Mouse (Mus musculus) liver, embryonic 18 days (tissue): ENCODE measurements around the gene Ms4a13. TPM values are rescaled to one million over a fixed set of nuclear protein-coding genes. Genes with fewer than 3 reads are reported as not detected.

ENCODE experiments used
- polyA plus RNA-seq: library from polyadenylated mRNA; depleted of rRNA; stranded (reverse); fragments of >200 nt; gene quantifications from 2 replicates; pipeline ENCODE4 v1.2.3, GENCODE M21; 2012; rRNA removed

The Ms4a13 gene
- not detected in 2 replicates for polyA plus RNA-seq

DNA sequence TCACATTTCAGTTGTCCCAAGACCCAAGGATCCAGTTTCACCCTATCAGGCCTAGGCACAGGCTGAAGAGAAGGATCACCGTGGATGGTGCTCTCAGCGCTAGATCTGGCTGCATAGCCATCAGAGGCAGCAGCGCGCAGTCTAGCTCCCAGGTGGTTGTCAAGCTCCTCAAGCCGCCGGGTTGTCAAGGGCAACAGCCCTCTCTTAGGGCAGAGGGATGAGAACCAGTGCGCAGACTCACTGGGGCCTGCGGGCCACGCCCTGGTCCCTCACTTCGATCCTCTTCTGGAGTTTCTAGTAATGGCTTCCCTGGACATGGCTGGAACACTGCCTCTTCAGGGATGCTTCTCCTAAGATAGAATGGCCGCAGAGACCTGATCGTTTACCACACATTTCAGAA is at the start of gene Ms4a13:
Gene Ms4a13, minus strand, starts transcription at position 192 of the 400 bp plus-strand sequence.

DNA sequence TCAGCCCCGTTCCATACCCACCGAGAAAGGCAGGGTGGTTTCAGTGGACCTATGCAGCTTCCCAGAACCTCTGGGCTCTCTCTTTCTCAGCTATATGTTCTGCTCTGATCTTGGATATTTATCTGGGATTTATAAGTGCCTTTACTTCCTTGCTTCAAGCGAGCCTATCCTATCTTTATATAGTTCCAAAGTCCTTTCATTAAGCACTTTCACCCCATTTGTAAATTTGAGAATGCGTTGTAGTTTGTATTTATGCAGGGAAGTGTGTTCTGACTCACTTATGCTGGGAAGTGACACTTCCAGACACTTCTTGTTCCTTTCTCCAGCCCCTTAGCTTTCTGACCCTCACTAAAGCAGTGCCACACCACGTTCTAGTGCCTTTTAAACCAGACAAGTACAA is 35.8 kb upstream of the Ms4a13 start, which contains the start of gene Ms4a12:
Gene Ms4a12, minus strand, starts transcription at position 101 of the 400 bp plus-strand sequence.

DNA sequence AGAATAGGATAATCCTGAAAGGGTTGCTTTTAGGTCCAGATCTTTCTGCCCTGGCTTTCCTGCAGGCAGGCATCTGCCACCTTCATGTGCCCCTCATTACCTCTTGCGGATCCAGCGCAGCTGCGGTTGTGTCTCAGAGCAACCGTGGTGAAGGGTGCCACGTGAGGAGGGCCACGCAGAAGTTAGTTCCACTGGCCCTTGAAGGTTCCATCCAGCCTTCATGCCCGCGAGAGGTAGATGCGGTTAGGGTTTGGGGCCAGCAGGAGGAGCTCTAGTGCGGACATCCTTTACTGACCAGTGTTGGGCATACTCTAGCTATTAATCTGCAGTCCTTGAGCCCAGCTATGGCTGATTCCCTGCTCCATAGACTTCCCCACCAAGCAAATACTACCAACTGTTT is 31.4 kb downstream of the Ms4a13 start, which contains the start of gene 1700025F22Rik:
Gene 1700025F22Rik, minus strand, starts transcription at position 149 of the 400 bp plus-strand sequence.

DNA sequence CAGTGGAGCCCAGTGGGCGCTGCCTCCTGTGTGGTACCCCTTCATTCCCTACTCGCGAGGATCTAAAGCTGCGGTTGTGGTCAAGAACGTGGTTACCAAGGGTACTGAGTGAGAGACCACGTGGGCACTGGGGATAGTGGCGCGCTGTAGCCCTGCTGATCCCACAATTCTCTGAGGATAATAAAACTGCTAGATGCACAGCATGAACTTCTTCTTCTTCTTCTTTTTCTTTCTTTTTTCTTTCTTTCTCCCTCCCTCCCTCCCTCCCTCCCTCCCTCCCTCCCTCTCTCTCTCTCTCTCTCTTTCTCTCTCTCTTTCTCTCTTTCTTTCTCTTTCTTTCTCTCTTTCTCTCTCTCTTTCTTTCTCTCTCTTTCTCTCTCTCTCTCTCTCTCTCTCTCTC is 65.8 kb downstream of the Ms4a13 start, which contains the start of gene 1700017D01Rik:
Gene 1700017D01Rik, minus strand, starts transcription at position 101 of the 400 bp plus-strand sequence.

Other genes starting within 250 kb of the Ms4a13 start
- 2.6 and 2.8 TPM in 2 replicates for gene Ccdc86, start 247.5 kb downstream of the Ms4a13 start, polyA plus RNA-seq
- 0.28 TPM in 1 of 2 replicates, not detected in the other for gene Ms4a10, start 222.1 kb downstream of the Ms4a13 start, polyA plus RNA-seq
- gene Ms4a15, start 203.5 kb downstream of the Ms4a13 start, polyA plus RNA-seq: not detected in 2 replicates
- gene Ms4a18, start 178.7 kb downstream of the Ms4a13 start, polyA plus RNA-seq: not detected in 2 replicates
- gene Ms4a8a, start 115.6 kb downstream of the Ms4a13 start, polyA plus RNA-seq: 0.31 and 0.34 TPM in 2 replicates
- not detected in 2 replicates for gene 1700017D01Rik, start 65.9 kb downstream of the Ms4a13 start, polyA plus RNA-seq
- not detected in 2 replicates for gene 1700025F22Rik, start 31.4 kb downstream of the Ms4a13 start, polyA plus RNA-seq
- gene Ms4a12, start 35.7 kb upstream of the Ms4a13 start, polyA plus RNA-seq: not detected in 2 replicates
- gene Ms4a1, start 69.5 kb upstream of the Ms4a13 start, polyA plus RNA-seq: 0.21 and 0.40 TPM in 2 replicates
- gene Ms4a5, start 87.1 kb upstream of the Ms4a13 start, polyA plus RNA-seq: not detected in 2 replicates
- 0.07 and 0.09 TPM in 2 replicates for gene Ms4a14, start 117.7 kb upstream of the Ms4a13 start, polyA plus RNA-seq
- gene Ms4a7, start 139.4 kb upstream of the Ms4a13 start, polyA plus RNA-seq: 1.7 and 2.2 TPM in 2 replicates
- gene Ms4a4a, start 178.8 kb upstream of the Ms4a13 start, polyA plus RNA-seq: 0.68 TPM in 2 replicates
- gene Ms4a4c, start 208.0 kb upstream of the Ms4a13 start, polyA plus RNA-seq: 1.7 and 3.1 TPM in 2 replicates
- gene Ms4a4b, start 246.8 kb upstream of the Ms4a13 start, polyA plus RNA-seq: 0.41 and 0.71 TPM in 2 replicates